Mouse (Mus musculus) erythroid progenitor cell, adult 5-6 weeks (primary cell): ENCODE measurements around the gene Slc44a4. TPM values are rescaled to one million over a fixed set of nuclear protein-coding genes. Genes with fewer than 3 reads are reported as not detected.
A peak's percentile ranks its signal among the peaks of the same experiment; 100 is the strongest.
"Not testable (repeated sequence)": the region's sequence is repeated elsewhere in the genome, so short reads cannot be mapped to it uniquely, and the experiment has no call there.

ENCODE experiments used
- ATAC-seq: replicated peaks from 2 replicates; pipeline ENCODE4 v1.8.0; 2016; ENCODE audit warnings: moderate number of reproducible peaks, mild to moderate bottlenecking, moderate TSS enrichment, inconsistent platforms; ENCODE audit not compliant: poor library complexity, low FRiP score, severe bottlenecking
- total RNA-seq, 2 experiments: library from RNA; stranded (forward) in 1 of 2; stranded (reverse) in 1 of 2; fragments of 150-400 nt in 1 of 2; fragments of 186-747, 209-891 nt in 1 of 2; gene quantifications; 2 replicates each; pipeline versions ENCODE4 v1.2.3 to v1.2.4; 2015 to 2017; ENCODE audit warnings: low replicate concordance in 2 of 2

Slc44a4 gene
- total RNA-seq, 2 experiments from 2014 or later = not detected

- ATAC-seq = peak; percentile 59
These were observed 16.1 kb upstream of the Slc44a4 start, which contains the start of the genes C2 and Ehmt2 for GRCm38 (mm10) chr17:34898160-34898586. Gene C2, minus strand, starts transcription at chr17:34898265. Gene Ehmt2, plus strand, starts transcription at chr17:34898469.

- no peak for ATAC-seq
These were observed 15.6 kb upstream of the Slc44a4 start for GRCm38 (mm10) chr17:34898706-34899052.

- no peak for ATAC-seq
These were observed 15.0 kb upstream of the Slc44a4 start for GRCm38 (mm10) chr17:34899053-34899889.

- ATAC-seq = no peak
These were observed 14.4 kb upstream of the Slc44a4 start for GRCm38 (mm10) chr17:34899890-34900243.

GRCm38 (mm10) chr17:34900826-34901225 is 13.4 kb upstream of the Slc44a4 start:
- ATAC-seq = not testable (repeated sequence)

- ATAC-seq = not testable (repeated sequence)
These were observed 12.3 kb upstream of the Slc44a4 start for GRCm38 (mm10) chr17:34901948-34902347.

- ATAC-seq = no peak
These were observed 11.4 kb upstream of the Slc44a4 start for GRCm38 (mm10) chr17:34902895-34903294.

- no peak for ATAC-seq
These were observed 3.3 kb upstream of the Slc44a4 start for GRCm38 (mm10) chr17:34910982-34911381.

GRCm38 (mm10) chr17:34911945-34912351 is 2.3 kb upstream of the Slc44a4 start:
- ATAC-seq = peak; percentile 86

- ATAC-seq = no peak
These were observed 1.2 kb downstream of the Slc44a4 start for GRCm38 (mm10) chr17:34915410-34915831.

GRCm38 (mm10) chr17:34916316-34916715 is 2.0 kb downstream of the Slc44a4 start:
- no peak for ATAC-seq

- ATAC-seq = no peak
These were observed 2.9 kb downstream of the Slc44a4 start for GRCm38 (mm10) chr17:34917188-34917587.

- no peak for ATAC-seq
These were observed 8.7 kb downstream of the Slc44a4 start for GRCm38 (mm10) chr17:34922939-34923338.

- ATAC-seq = no peak
These were observed 10.0 kb downstream of the Slc44a4 start for GRCm38 (mm10) chr17:34924258-34924657.

- no peak for ATAC-seq
These were observed 13.2 kb downstream of the Slc44a4 start for GRCm38 (mm10) chr17:34927306-34928019.

- no peak for ATAC-seq
These were observed 14.6 kb downstream of the Slc44a4 start for GRCm38 (mm10) chr17:34928841-34929240.

GRCm38 (mm10) chr17:34931061-34931734 is 16.9 kb downstream of the Slc44a4 start, which contains the start of gene Neu1:
Gene Neu1, plus strand, starts transcription at chr17:34931253.
- peak; percentile 93 for ATAC-seq

- ATAC-seq = 0 out of 2 replicates have a peak, but pooled peaks have one; percentile 15
These were observed 17.5 kb downstream of the Slc44a4 start for GRCm38 (mm10) chr17:34931735-34932098.

- no peak for ATAC-seq
These were observed 18.0 kb downstream of the Slc44a4 start for GRCm38 (mm10) chr17:34932287-34932686.

GRCm38 (mm10) chr17:34934031-34934430 is 19.8 kb downstream of the Slc44a4 start:
- no peak for ATAC-seq
